Mouse (Mus musculus) embryonic fibroblast, embryonic 13.5 days (primary cell): ENCODE data around the gene Nudt3. TPM values are rescaled to one million over a fixed set of nuclear protein-coding genes. Genes with fewer than 3 reads are reported as not detected.

Experiments used
- H3K27ac ChIP-seq: 2 replicates; pipeline ENCODE4 v1.5.1; 2012; ENCODE audit warnings: low read length, control low read depth, inconsistent platforms; ENCODE audit not compliant: insufficient read depth
- H3K4me1 ChIP-seq: 2 replicates; pipeline ENCODE4 v1.6.1; 2011; ENCODE audit warnings: low read length; ENCODE audit not compliant: control insufficient read depth, insufficient read depth
- H3K4me3 ChIP-seq: 2 replicates; pipeline ENCODE4 v1.5.1; 2011; ENCODE audit warnings: mild to moderate bottlenecking, control low read depth, low read length; ENCODE audit not compliant: insufficient read depth
- CTCF ChIP-seq: IDR thresholded peaks from 2 replicates; pipeline ENCODE4 v1.5.1; 2011; ENCODE audit warnings: mild to moderate bottlenecking, control low read depth, low read length, moderate library complexity, borderline replicate concordance; ENCODE audit not compliant: insufficient read depth
- POLR2A ChIP-seq: IDR thresholded peaks from 2 replicates; pipeline ENCODE4 v1.6.1; 2011; ENCODE audit warnings: low read depth, mild to moderate bottlenecking, control low read depth, low read length, moderate library complexity
- polyA plus RNA-seq: library from polyadenylated mRNA; stranded (reverse); fragments of >200 nt; gene quantifications from 2 replicates; pipeline ENCODE4 v1.2.4, GENCODE M21; 2011; ENCODE audit warnings: low read depth; ENCODE audit not compliant: missing spikeins, insufficient read length

Gene Nudt3
- polyA plus RNA-seq, 1 experiment, result 131 TPM

GRCm38 (mm10) chr17:27559596-27559995, 63.7 kb downstream of the Nudt3 start:
- no peak for TF ChIP-seq CTCF
- no peak for TF ChIP-seq POLR2A
- H3K4me3 ChIP-seq, result peak overlapping the region; percentile 67
- H3K27ac ChIP-seq, result no peak overlapping the region
- peaks cover 20% of the 10 kb centered on the region for H3K4me1 ChIP-seq

DNA sequence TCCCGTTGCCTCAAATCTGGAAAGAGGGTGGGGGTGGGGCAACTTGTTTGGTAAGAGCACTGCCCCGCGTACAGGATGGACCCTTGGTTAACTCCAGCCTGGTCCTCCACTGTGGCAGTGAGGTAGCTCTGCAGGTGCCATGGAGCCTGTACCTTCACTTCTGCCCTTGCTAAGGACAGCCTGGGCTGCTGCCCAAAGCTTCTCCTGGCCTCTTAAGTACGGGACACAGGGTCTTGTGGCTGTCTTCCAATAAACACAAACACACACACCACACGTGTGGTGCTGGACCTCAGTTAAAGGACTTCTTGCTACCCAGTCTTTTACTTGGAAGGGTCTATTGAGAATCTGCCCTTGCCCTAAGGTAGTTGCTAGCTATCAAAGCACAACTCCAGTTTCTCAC, 64.5 kb downstream of the Nudt3 start:
- H3K4me3 ChIP-seq, result peak overlapping the region; percentile 67
- TF ChIP-seq CTCF (no peak), POLR2A (no peak)
- no peak overlapping the region for H3K27ac ChIP-seq
- peaks cover 19% of the 10 kb centered on the region for H3K4me1 ChIP-seq

GRCm38 (mm10) chr17:27557927-27558661, 65.2 kb downstream of the Nudt3 start:
- TF ChIP-seq POLR2A (no peak), CTCF (no peak)
- peak overlapping the region; percentile 76; the same call in 1 of the 2 replicates for H3K27ac ChIP-seq
- peaks cover 18% of the 10 kb centered on the region for H3K4me1 ChIP-seq
- H3K4me3 ChIP-seq, result peak overlapping the region; percentile 67

GRCm38 (mm10) chr17:27557181-27557926, 65.9 kb downstream of the Nudt3 start:
- TF ChIP-seq POLR2A (no peak), CTCF (no peak)
- peaks cover 18% of the 10 kb centered on the region for H3K4me1 ChIP-seq
- peak overlapping the region; percentile 67 for H3K4me3 ChIP-seq

DNA sequence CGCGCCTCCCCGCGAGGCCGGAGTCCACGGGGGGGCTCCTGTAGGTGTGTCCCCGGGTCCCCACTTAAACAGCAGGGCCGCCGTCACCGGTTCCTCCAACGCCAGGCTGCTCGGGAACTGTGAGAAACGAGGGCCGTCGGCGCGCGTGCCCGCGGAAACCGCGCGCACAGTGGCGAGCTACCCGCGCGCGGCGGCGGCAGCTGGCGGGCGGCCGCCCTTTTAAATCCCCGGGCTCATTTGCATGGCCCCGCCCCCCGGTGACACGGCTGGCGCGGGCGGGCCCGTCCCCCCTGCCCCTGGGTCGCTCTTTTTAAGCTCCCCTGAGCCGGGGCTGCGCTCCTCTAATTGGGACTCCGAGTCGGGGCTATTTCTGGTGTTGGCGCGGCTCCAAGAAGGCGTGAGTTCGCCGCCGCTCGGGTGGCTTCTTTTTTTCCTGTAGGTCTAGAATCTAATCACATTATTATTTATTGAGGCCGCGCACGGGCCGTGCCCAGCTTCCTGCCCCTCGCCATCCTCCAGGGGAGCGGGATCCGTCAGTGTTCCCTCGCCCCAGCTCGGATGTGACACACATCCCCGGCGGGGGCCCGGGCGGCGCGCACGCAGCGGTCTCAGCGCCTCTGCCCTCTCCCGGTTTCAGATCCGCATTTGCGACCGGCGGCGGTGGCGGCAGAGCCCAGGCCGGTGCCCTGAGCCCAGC, 66.8 kb downstream of the Nudt3 start, which contains the start of gene Hmga1:
Gene Hmga1 (plus strand): TSS at position 183 of the 697 bp plus-strand sequence.
- peaks cover 13% of the 10 kb centered on the region for H3K4me1 ChIP-seq
- peak within 1 kb of the TSS; percentile 67 for H3K4me3 ChIP-seq
- peak within 1 kb of the TSS; percentile 76 for H3K27ac ChIP-seq
- TF ChIP-seq POLR2A (peak; percentile 91), CTCF (no peak)

More at GRCm38 (mm10) chr17:27557181-27557926, 65.9 kb downstream of the Nudt3 start:
- H3K27ac ChIP-seq, result peak overlapping the region; percentile 76; the same call in 1 of the 2 replicates

DNA sequence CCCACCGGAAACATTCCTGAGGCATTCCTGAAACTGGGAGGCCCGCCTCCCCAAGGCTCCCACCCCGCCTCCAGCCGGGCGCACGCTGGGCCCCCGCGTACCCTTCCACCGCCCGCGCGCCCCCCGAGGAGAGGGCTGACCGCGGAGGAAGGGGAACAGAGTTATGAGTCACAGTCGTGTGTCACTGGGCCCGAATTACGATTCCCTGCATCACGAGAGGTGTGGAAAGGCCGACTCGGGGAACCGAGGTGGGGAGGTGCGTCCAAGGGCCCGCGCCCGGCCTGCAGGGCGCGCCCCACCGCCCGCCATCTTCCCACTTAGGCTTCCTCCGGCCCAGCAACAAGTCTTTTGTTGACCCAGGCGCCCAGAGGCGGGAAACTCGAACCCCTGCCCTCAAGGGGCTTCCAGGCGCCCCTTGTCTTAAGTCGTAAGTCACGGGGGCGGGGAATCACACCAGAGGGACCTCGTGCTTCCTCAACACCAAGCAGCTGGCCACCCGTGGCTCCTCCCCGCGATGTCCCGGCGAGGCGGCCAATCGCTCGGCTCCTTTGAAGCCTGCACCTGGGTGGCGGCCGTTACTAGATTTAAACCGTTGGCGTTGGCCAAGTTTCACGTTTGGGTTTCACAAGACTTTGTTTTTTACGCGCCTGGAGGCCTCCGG, 67.7 kb downstream of the Nudt3 start:
- Histone ChIP-seq H3K4me1 (peaks cover 5% of the 10 kb centered on the region), H3K27ac (peak overlapping the region; percentile 66), H3K4me3 (peak overlapping the region; percentile 26)
- TF ChIP-seq POLR2A (peak; percentile 22; the same call in 1 of the 2 replicates), CTCF (no peak)

GRCm38 (mm10) chr17:27555075-27555511, 68.2 kb downstream of the Nudt3 start:
- Histone ChIP-seq H3K4me3 (no peak overlapping the region), H3K4me1 (peaks cover 2% of the 10 kb centered on the region), H3K27ac (peak overlapping the region; percentile 41; the same call in 1 of the 2 replicates)
- TF ChIP-seq CTCF (no peak), POLR2A (0 out of 2 replicates have a peak, but pooled peaks have one; percentile 4)

DNA sequence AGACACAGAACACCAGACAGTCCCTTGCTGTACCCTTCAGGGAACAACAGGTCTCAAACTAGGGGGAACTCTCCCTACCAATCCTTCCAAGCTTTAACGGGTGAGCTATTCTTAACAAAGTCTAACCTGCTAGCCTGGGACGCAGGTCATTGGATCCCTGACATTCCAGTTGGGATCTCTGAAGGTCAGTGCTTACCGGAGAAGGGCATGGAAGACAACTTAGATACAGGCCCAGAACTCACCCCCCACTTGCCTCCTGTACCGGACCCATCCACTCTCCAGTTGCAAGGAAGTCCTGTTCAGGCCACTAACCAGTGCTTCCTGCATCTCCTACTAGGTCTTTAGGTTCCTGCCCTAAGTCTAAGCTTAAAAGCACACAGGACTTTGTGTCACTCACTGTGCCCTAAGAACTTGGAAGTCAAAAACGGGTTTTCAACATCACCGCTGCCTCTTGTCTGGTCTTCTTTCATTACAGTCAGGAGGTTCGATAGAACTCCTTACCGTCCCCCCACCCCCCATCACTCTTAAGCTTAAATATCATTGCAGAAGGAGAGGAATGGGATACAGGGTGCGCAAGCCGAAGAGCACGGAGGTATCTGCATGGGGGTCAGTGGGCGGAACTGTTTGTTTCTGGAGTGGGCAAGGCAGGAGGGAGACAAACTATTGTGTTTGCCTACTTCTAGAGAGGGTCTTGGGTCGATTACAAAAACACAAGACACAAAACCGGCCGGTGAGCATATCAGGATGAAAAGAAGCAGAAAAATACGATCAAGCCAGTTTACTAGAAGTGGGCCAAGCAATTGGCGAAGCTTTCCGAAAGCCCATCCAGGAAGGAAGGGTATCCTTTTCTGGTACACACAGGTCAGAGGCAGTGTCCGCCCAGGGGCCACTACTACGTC, 69.0 kb downstream of the Nudt3 start:
- Histone ChIP-seq H3K27ac (peak overlapping the region; percentile 41; the same call in 1 of the 2 replicates), H3K4me3 (no peak overlapping the region), H3K4me1 (no peaks in the 10 kb centered on the region; the same call in 1 of the 2 replicates)
- no peak for TF ChIP-seq POLR2A
- TF ChIP-seq CTCF, result no peak
